Mouse (Mus musculus) CH12.LX (cell line): ENCODE data around the gene Htr1b. TPM values are rescaled to one million over a fixed set of nuclear protein-coding genes. Genes with fewer than 3 reads are reported as not detected.
A peak's percentile ranks its signal among the peaks of the same experiment; 100 is the strongest.

Experiments used
- DNase-seq: peaks from one replicate; pipeline ENCODE4 v3.0.0-alpha.2; 2013; ENCODE audit errors: extremely low read depth
- H3K27ac ChIP-seq: 2 replicates; pipeline ENCODE4 v1.5.1; 2012; ENCODE audit warnings: low read depth, mild to moderate bottlenecking, control low read depth, moderate library complexity; ENCODE audit not compliant: insufficient read depth
- H3K27me3 ChIP-seq: replicated peaks from 2 replicates; pipeline ENCODE3; 2012; ENCODE audit warnings: inconsistent platforms
- H3K36me3 ChIP-seq, 2 experiments: replicated peaks in 1 of 2; 2 replicates each; pipeline versions ENCODE3 to v1.6.1; 2012; ENCODE audit warnings: inconsistent platforms in 1 of 2, low read length in 1 of 2, mild to moderate bottlenecking in 1 of 2, mixed read lengths in 1 of 2, moderate library complexity in 1 of 2; ENCODE audit not compliant: control insufficient read depth in 1 of 2, insufficient read depth in 1 of 2
- H3K4me1 ChIP-seq, 2 experiments: 2 replicates each; pipeline ENCODE4 v1.6.1; 2012; ENCODE audit warnings: inconsistent platforms in 1 of 2, moderate library complexity in 1 of 2; ENCODE audit not compliant: insufficient read depth in 2 of 2, control insufficient read depth in 1 of 2
- H3K4me2 ChIP-seq: 2 replicates; pipeline ENCODE4 v1.6.1; 2012; ENCODE audit warnings: low read depth, mild to moderate bottlenecking, control low read depth; ENCODE audit not compliant: poor library complexity, insufficient read depth, severe bottlenecking
- H3K4me3 ChIP-seq, 3 experiments: fragments of 150-350 bp in 1 of 3; sonication (generic) in 1 of 3; replicated peaks in 1 of 3; 2 replicates each; pipeline versions ENCODE3 to v1.5.1; 2011 to 2012; ENCODE audit warnings: low read depth in 2 of 3, low read length in 2 of 3, mild to moderate bottlenecking in 2 of 3, moderate library complexity in 2 of 3, control low read depth in 1 of 3, improper control_type of control experiment in 1 of 3, inconsistent platforms in 1 of 3, mixed read lengths in 1 of 3; ENCODE audit not compliant: poor library complexity in 1 of 3
- H3K79me2 ChIP-seq: replicated peaks from 2 replicates; pipeline ENCODE4 v1.6.1; 2012; ENCODE audit warnings: mild to moderate bottlenecking, moderate library complexity; ENCODE audit not compliant: control insufficient read depth, poor library complexity, insufficient read depth, severe bottlenecking; ENCODE audit errors: extremely low read depth
- H3K9ac ChIP-seq: 2 replicates; pipeline ENCODE4 v1.6.1; 2012; ENCODE audit warnings: low read depth, mild to moderate bottlenecking, control low read depth, moderate library complexity; ENCODE audit not compliant: insufficient read depth
- H3K9me3 ChIP-seq: replicated peaks from 2 replicates; pipeline ENCODE3; 2012; ENCODE audit warnings: low read length, inconsistent platforms, mixed read lengths
- CTCF ChIP-seq, 2 experiments: IDR thresholded peaks in 1 of 2; conservative IDR thresholded peaks in 1 of 2; 2 replicates each; pipeline ENCODE4 v1.5.1; 2011 to 2012; ENCODE audit warnings: low read depth in 2 of 2, low read length in 2 of 2, improper control_type of control experiment in 1 of 2, inconsistent platforms in 1 of 2, mild to moderate bottlenecking in 1 of 2, moderate library complexity in 1 of 2
- EP300 ChIP-seq: IDR thresholded peaks from 2 replicates; pipeline ENCODE4 v1.6.1; 2011; ENCODE audit warnings: low read length, improper control_type of control experiment
- ETS1 ChIP-seq: conservative IDR thresholded peaks from 2 replicates; pipeline ENCODE4 v1.6.1; 2012; ENCODE audit warnings: low read depth, mild to moderate bottlenecking, inconsistent platforms, low read length, improper control_type of control experiment, moderate library complexity
- JUND ChIP-seq: conservative IDR thresholded peaks from 2 replicates; pipeline ENCODE4 v1.6.1; 2011; ENCODE audit warnings: low read depth, low read length, improper control_type of control experiment
- KAT2A ChIP-seq: IDR thresholded peaks from 2 replicates; pipeline ENCODE4 v1.6.1; 2012; ENCODE audit warnings: low read length, improper control_type of control experiment, inconsistent platforms; ENCODE audit not compliant: insufficient replicate concordance
- MAFK ChIP-seq: IDR thresholded peaks from 2 replicates; pipeline ENCODE4 v1.6.1; 2011; ENCODE audit warnings: low read length, improper control_type of control experiment; ENCODE audit not compliant: insufficient replicate concordance
- MXI1 ChIP-seq: IDR thresholded peaks from 2 replicates; pipeline ENCODE4 v1.6.1; 2011; ENCODE audit warnings: mild to moderate bottlenecking, low read depth, low read length, improper control_type of control experiment
- MYC ChIP-seq: IDR thresholded peaks from 2 replicates; pipeline ENCODE4 v1.6.1; 2011; ENCODE audit warnings: low read depth, mild to moderate bottlenecking, improper control_type of control experiment, low read length
- NRF1 ChIP-seq: IDR thresholded peaks from 2 replicates; pipeline ENCODE4 v1.6.1; 2014; ENCODE audit warnings: low read depth, mild to moderate bottlenecking, inconsistent platforms, low read length, improper control_type of control experiment, moderate library complexity
- POLR2A ChIP-seq: IDR thresholded peaks from 2 replicates; pipeline ENCODE4 v1.6.1; 2011; ENCODE audit warnings: low read depth, mild to moderate bottlenecking, improper control_type of control experiment, low read length
- RAD21 ChIP-seq: IDR thresholded peaks from 2 replicates; pipeline ENCODE4 v1.6.1; 2011; ENCODE audit warnings: low read depth, mild to moderate bottlenecking, low read length, improper control_type of control experiment, moderate library complexity
- RCOR1 ChIP-seq: conservative IDR thresholded peaks from 2 replicates; pipeline ENCODE4 v1.6.1; 2012; ENCODE audit warnings: low read depth, mild to moderate bottlenecking, inconsistent platforms, low read length, improper control_type of control experiment
- USF1 ChIP-seq: IDR thresholded peaks from 2 replicates; pipeline ENCODE4 v1.6.1; 2014; ENCODE audit warnings: low read depth, mild to moderate bottlenecking, inconsistent platforms, low read length, improper control_type of control experiment
- ZKSCAN1 ChIP-seq: IDR thresholded peaks from 2 replicates; pipeline ENCODE4 v1.6.1; 2012; ENCODE audit warnings: low read depth, inconsistent platforms, low read length, improper control_type of control experiment, borderline replicate concordance
- ZNF384 ChIP-seq: IDR thresholded peaks from 2 replicates; pipeline ENCODE4 v1.6.1; 2012; ENCODE audit warnings: low read depth, low read length, improper control_type of control experiment, inconsistent platforms
- dilution Hi-C: fragments of 300-500 bp; cut with MboI; formaldehyde crosslinking; loops from 2 replicates; pipeline ENCODE4 v1.14.3; 2020; ENCODE audit warnings: low sequenced_read_pairs; ENCODE audit not compliant: extremely low pct_unique_long_range_greater_than_20kb, extremely low pct_ligation_motif_present
- in situ Hi-C: fragments of 300-500 bp; cut with MboI; formaldehyde crosslinking; loops from 3 replicates; pipeline ENCODE4 v1.14.3; 2019; ENCODE audit warnings: low sequenced_read_pairs, low pct_ligation_motif_present, low pct_unique_long_range_greater_than_20kb, mixed read lengths
- polyA plus RNA-seq: library from polyadenylated mRNA; unstranded; fragments of >175 nt; gene quantifications from 2 replicates; pipeline ENCODE4 v1.2.1, GENCODE M21; 2012; ENCODE audit warnings: low read depth; ENCODE audit not compliant: insufficient read length
- total RNA-seq, 2 experiments: library from RNA; depleted of rRNA; stranded (reverse); fragments of 300-350 nt in 1 of 2; fragments of >200 nt in 1 of 2; gene quantifications; 2 replicates each; pipeline ENCODE4 v1.2.3; 2012 to 2014

Gene Htr1b
- total and polyA plus RNA-seq, 3 experiments: not detected

GRCm38 (mm10) chr9:81637486-81637885 lies 3.9 kb upstream of the Htr1b start:
- no peak overlapping the region for H3K4me2 ChIP-seq

GRCm38 (mm10) chr9:81635109-81635508 lies 1.5 kb upstream of the Htr1b start:
- no peak overlapping the region for H3K4me2 ChIP-seq
- no peak overlapping the region for H3K9ac ChIP-seq
- H3K27me3 ChIP-seq: no peaks in the 10 kb centered on the region
- no peaks in the 10 kb centered on the region for H3K79me2 ChIP-seq
- H3K36me3 ChIP-seq: no peaks in the 10 kb centered on the region
- peak in 1 of 2 experiments; percentile 44; a peak in 2 of 4 replicates for TF ChIP-seq CTCF (conservative IDR thresholded peaks at IDR 0.05 in 1 of 2, IDR thresholded peaks at IDR 0.05 in 1 of 2; ENCODE audit: low read depth in 2 of 2, low read length in 2 of 2)
- no peak for TF ChIP-seq MAFK
- TF ChIP-seq RAD21: peak; percentile 28
- peak; percentile 14 for DNase-seq
- in situ Hi-C loops (loop anchor here (25.0 kb wide), 1 partner anchor 1323 kb away; no protein-coding TSS in a partner anchor), dilution Hi-C loops (no loop called here)
- peaks cover 13% of the 10 kb centered on the region for H3K9me3 ChIP-seq
- no peak overlapping the region for H3K4me3 ChIP-seq
- H3K27ac ChIP-seq: no peak overlapping the region
- H3K4me1 ChIP-seq: no peaks in the 10 kb centered on the region

More at GRCm38 (mm10) chr9:81637486-81637885, 3.9 kb upstream of the Htr1b start:
- Histone ChIP-seq H3K4me1 (no peaks in the 10 kb centered on the region), H3K4me3 (no peak overlapping the region), H3K79me2 (no peaks in the 10 kb centered on the region), H3K36me3 (no peaks in the 10 kb centered on the region), H3K9me3 (peaks cover 7% of the 10 kb centered on the region), H3K27ac (no peak overlapping the region), H3K27me3 (no peaks in the 10 kb centered on the region), H3K9ac (no peak overlapping the region)
- in situ Hi-C loops: loop anchor here (25.0 kb wide), 1 partner anchor 1325 kb away; no protein-coding TSS in a partner anchor
- dilution Hi-C loops: no loop called here
- TF ChIP-seq MAFK (no peak), KAT2A (no peak), ZNF384 (no peak), JUND (no peak), MYC (no peak), RCOR1 (no peak), NRF1 (no peak), ETS1 (no peak), ZKSCAN1 (no peak), EP300 (no peak), USF1 (no peak), POLR2A (no peak), MXI1 (no peak)
- DNase-seq: no peak
